Mouse (Mus musculus): ENCODE measurements at regions not wholly inside any gene's neighbourhood (a gene's known extent, or its start where the extent isn't known, plus 50 kb on each side); places are given as distances from the start of the nearest gene placed in this dataset.

GRCm38 (mm10) chr17:65173236-65173635, 337.4 kb upstream of the 4930583I09Rik start:
- TF ChIP-seq POLR2A (IDR thresholded peaks at IDR 0.05; ENCODE audit: extremely low read depth, insufficient read depth, low read length) (no peak), CTCF (IDR thresholded peaks at IDR 0.05; ENCODE audit: low read depth, low read length) (no peak)
- DNase-seq (ENCODE audit: extremely low read depth, low read depth, low spot score): no peak
- Histone ChIP-seq H3K9ac (ENCODE audit: low read depth, low read length) (no peak overlapping the region), H3K79me2 (ENCODE audit: control insufficient read depth, insufficient read depth, low read length) (no peaks in the 10 kb centered on the region), H3K27me3 (ENCODE audit: control insufficient read depth, insufficient read depth, low read length) (no peaks in the 10 kb centered on the region), H3K27ac (replicated peaks; ENCODE audit: insufficient read depth, low read depth, low read length) (no peak overlapping the region), H3K4me3 (ENCODE audit: insufficient read depth, low read depth, low read length) (no peak overlapping the region), H3K4me1 (ENCODE audit: control insufficient read depth, insufficient read depth, low read length) (no peaks in the 10 kb centered on the region), H3K36me3 (ENCODE audit: control insufficient read depth, insufficient read depth, low read length) (no peaks in the 10 kb centered on the region)
- 82% methylated on average over 3 of the region's 3 CpGs for WGBS

GRCm38 (mm10) chr17:65170691-65171090, 334.8 kb upstream of the 4930583I09Rik start:
- H3K4me3 ChIP-seq (ENCODE audit: insufficient read depth, low read depth, low read length): no peak overlapping the region
- 81% methylated on average over 4 of the region's 4 CpGs for WGBS
- H3K9ac ChIP-seq (ENCODE audit: low read depth, low read length): no peak overlapping the region
- H3K79me2 ChIP-seq (ENCODE audit: control insufficient read depth, insufficient read depth, low read length): no peaks in the 10 kb centered on the region
- DNase-seq (ENCODE audit: extremely low read depth, low read depth, low spot score): no peak
- H3K27ac ChIP-seq (replicated peaks; ENCODE audit: insufficient read depth, low read depth, low read length): no peak overlapping the region
- no peaks in the 10 kb centered on the region for H3K27me3 ChIP-seq (ENCODE audit: control insufficient read depth, insufficient read depth, low read length)
- TF ChIP-seq POLR2A (IDR thresholded peaks at IDR 0.05; ENCODE audit: extremely low read depth, insufficient read depth, low read length) (no peak), CTCF (IDR thresholded peaks at IDR 0.05; ENCODE audit: low read depth, low read length) (no peak)
- H3K4me1 ChIP-seq (ENCODE audit: control insufficient read depth, insufficient read depth, low read length): no peaks in the 10 kb centered on the region
- H3K36me3 ChIP-seq (ENCODE audit: control insufficient read depth, insufficient read depth, low read length): no peaks in the 10 kb centered on the region

GRCm38 (mm10) chr17:65169981-65170617, 334.2 kb upstream of the 4930583I09Rik start:
- Histone ChIP-seq H3K9ac (ENCODE audit: low read depth, low read length) (no peak overlapping the region), H3K4me1 (ENCODE audit: control insufficient read depth, insufficient read depth, low read length) (no peaks in the 10 kb centered on the region), H3K27ac (replicated peaks; ENCODE audit: insufficient read depth, low read depth, low read length) (no peak overlapping the region), H3K79me2 (ENCODE audit: control insufficient read depth, insufficient read depth, low read length) (no peaks in the 10 kb centered on the region), H3K36me3 (ENCODE audit: control insufficient read depth, insufficient read depth, low read length) (no peaks in the 10 kb centered on the region), H3K4me3 (ENCODE audit: insufficient read depth, low read depth, low read length) (no peak overlapping the region), H3K27me3 (ENCODE audit: control insufficient read depth, insufficient read depth, low read length) (no peaks in the 10 kb centered on the region)
- 71% methylated on average over 4 of the region's 4 CpGs for WGBS
- DNase-seq (ENCODE audit: extremely low read depth, low read depth, low spot score): no peak
- TF ChIP-seq POLR2A (IDR thresholded peaks at IDR 0.05; ENCODE audit: extremely low read depth, insufficient read depth, low read length): no peak
- TF ChIP-seq CTCF (IDR thresholded peaks at IDR 0.05; ENCODE audit: low read depth, low read length): no peak

- Histone ChIP-seq H3K79me2 (ENCODE audit: control insufficient read depth, insufficient read depth, low read length) (no peaks in the 10 kb centered on the region), H3K4me1 (ENCODE audit: control insufficient read depth, insufficient read depth, low read length) (no peaks in the 10 kb centered on the region), H3K36me3 (ENCODE audit: control insufficient read depth, insufficient read depth, low read length) (no peaks in the 10 kb centered on the region), H3K27me3 (ENCODE audit: control insufficient read depth, insufficient read depth, low read length) (no peaks in the 10 kb centered on the region), H3K4me3 (ENCODE audit: insufficient read depth, low read depth, low read length) (no peak overlapping the region), H3K27ac (replicated peaks; ENCODE audit: insufficient read depth, low read depth, low read length) (no peak overlapping the region), H3K9ac (ENCODE audit: low read depth, low read length) (no peak overlapping the region)
- no peak for DNase-seq (ENCODE audit: extremely low read depth, low read depth, low spot score)
- 87% methylated on average over 2 of the region's 2 CpGs for WGBS
- no peak for TF ChIP-seq POLR2A (IDR thresholded peaks at IDR 0.05; ENCODE audit: extremely low read depth, insufficient read depth, low read length)
- no peak for TF ChIP-seq CTCF (IDR thresholded peaks at IDR 0.05; ENCODE audit: low read depth, low read length)
These were observed 310.5 kb upstream of the 4930583I09Rik start for GRCm38 (mm10) chr17:65146376-65146775.

GRCm38 (mm10) chr17:65114651-65115050, 278.8 kb upstream of the 4930583I09Rik start:
- Histone ChIP-seq H3K27ac (replicated peaks; ENCODE audit: insufficient read depth, low read depth, low read length) (no peak overlapping the region), H3K9ac (ENCODE audit: low read depth, low read length) (no peak overlapping the region), H3K27me3 (ENCODE audit: control insufficient read depth, insufficient read depth, low read length) (no peaks in the 10 kb centered on the region), H3K36me3 (ENCODE audit: control insufficient read depth, insufficient read depth, low read length) (no peaks in the 10 kb centered on the region), H3K79me2 (ENCODE audit: control insufficient read depth, insufficient read depth, low read length) (no peaks in the 10 kb centered on the region), H3K4me3 (ENCODE audit: insufficient read depth, low read depth, low read length) (no peak overlapping the region), H3K4me1 (ENCODE audit: control insufficient read depth, insufficient read depth, low read length) (no peaks in the 10 kb centered on the region)
- TF ChIP-seq CTCF (IDR thresholded peaks at IDR 0.05; ENCODE audit: low read depth, low read length) (no peak), POLR2A (IDR thresholded peaks at IDR 0.05; ENCODE audit: extremely low read depth, insufficient read depth, low read length) (no peak)
- DNase-seq (ENCODE audit: extremely low read depth, low read depth, low spot score): no peak
- WGBS: 70% methylated on average over 5 of the region's 5 CpGs

GRCm38 (mm10) chr17:65113121-65113520, 277.2 kb upstream of the 4930583I09Rik start:
- WGBS: 51% methylated on average over 3 of the region's 3 CpGs
- no peak overlapping the region for H3K4me3 ChIP-seq (ENCODE audit: insufficient read depth, low read depth, low read length)
- TF ChIP-seq CTCF (IDR thresholded peaks at IDR 0.05; ENCODE audit: low read depth, low read length): no peak
- TF ChIP-seq POLR2A (IDR thresholded peaks at IDR 0.05; ENCODE audit: extremely low read depth, insufficient read depth, low read length): no peak
- H3K9ac ChIP-seq (ENCODE audit: low read depth, low read length): no peak overlapping the region
- no peaks in the 10 kb centered on the region for H3K36me3 ChIP-seq (ENCODE audit: control insufficient read depth, insufficient read depth, low read length)
- DNase-seq (ENCODE audit: extremely low read depth, low read depth, low spot score): no peak
- no peaks in the 10 kb centered on the region for H3K79me2 ChIP-seq (ENCODE audit: control insufficient read depth, insufficient read depth, low read length)
- H3K4me1 ChIP-seq (ENCODE audit: control insufficient read depth, insufficient read depth, low read length): no peaks in the 10 kb centered on the region
- no peaks in the 10 kb centered on the region for H3K27me3 ChIP-seq (ENCODE audit: control insufficient read depth, insufficient read depth, low read length)
- H3K27ac ChIP-seq (replicated peaks; ENCODE audit: insufficient read depth, low read depth, low read length): no peak overlapping the region
